Mouse (Mus musculus) urinary bladder, postnatal 25 days (tissue): Measurements from ENCODE around the gene Elane.

Source experiments
- DNase-seq: peaks from one replicate; pipeline ENCODE4 v3.0.0; 2022; ENCODE audit warnings: low spot score

The Elane gene

DNA sequence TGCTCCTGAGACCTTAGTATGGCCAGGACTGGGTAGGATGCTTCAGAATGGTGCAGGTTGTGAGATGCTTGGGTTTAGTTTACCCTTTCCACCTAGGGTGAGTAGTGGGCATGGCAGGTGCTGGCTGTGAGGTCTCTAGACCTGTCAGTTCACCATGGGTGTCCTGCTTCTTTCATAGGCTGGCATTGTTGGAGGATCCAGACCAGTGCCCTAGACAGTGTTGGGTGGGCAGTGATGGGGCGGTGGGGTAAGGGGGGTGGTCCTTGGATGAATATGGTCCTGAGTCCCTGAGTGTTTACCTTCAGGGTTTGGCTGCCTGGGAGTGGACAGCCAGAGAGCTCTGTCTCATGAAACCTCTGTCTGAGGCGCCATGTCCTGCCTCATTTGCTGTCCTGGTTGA is 28.2 kb upstream of the Elane start:
- DNase-seq = no peak

DNA sequence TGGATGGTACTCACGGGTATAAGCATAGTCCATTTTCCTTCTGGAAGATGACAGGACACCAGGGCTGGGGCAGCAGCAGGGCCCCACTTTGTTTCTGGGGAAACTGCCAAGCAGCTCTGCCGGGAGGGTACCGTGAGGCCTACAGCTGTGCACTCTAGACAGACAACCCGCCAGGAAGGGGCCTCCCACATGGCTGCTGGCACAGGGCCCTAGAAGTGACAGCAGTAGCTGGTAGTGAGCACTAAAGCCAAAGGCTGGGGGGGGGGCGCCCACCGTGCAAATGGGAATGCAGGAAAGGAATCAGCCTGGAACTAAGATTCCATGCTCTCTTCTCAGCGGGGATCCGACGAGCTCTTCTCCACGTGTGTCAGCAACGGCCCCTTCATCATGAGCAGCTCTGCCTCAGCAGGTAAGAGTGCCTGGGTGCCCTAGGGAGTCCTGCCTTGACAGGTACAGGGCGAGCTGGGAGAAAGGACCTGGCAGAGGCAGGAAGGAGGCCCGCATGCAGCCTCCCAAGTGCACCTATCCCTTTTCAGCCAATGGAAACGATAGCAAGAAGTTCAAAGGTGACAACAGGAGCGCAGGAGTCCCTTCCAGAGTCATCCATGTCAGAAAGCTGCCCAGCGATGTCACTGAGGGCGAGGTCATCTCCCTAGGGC is 27.5 kb upstream of the Elane start:
- DNase-seq = no peak

- DNase-seq = no peak
These were observed 26.9 kb upstream of the Elane start for GRCm38 (mm10) chr10:79859116-79859515.

DNA sequence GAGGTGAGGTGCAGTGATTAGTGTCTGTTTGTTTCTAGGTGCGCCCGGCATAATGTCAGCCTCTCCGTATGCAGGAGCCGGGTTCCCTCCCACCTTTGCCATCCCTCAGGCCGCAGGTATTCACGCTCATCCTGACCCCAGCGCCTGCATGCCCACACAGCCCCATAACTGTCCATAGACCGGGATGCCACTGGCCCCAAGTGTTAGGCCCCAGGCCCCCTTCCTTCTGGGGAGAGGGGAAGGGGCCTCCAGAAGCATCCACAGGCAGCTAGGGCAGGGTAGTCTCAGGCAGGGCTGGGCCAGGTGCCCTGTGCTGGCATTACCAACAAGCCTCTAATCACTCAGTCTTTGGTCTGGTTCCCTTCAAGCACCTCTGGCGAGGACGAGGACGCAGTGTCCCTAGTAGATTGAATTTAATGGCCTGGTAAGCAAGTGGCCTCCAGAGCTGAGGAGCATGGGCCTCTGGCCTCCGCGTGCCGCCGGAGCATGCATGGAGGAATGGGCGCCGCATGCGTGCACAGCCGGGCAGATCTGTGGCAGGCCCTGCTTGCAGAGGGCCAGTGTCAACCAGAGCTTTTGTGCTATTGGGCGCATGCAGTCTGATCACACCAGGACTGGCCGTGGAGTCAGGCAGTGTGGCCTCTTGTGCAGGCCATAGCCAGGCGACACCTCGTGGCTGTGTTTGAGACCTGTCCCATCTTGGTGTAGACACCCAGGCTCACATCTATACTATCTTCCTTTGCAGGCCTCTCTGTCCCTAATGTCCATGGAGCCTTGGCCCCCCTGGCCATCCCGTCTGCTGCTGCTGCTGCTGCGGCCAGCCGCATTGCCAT is 25.8 kb upstream of the Elane start:
- no peak for DNase-seq

- no peak for DNase-seq
These were observed 24.6 kb upstream of the Elane start for GRCm38 (mm10) chr10:79861230-79862048.

- DNase-seq = no peak
These were observed 23.8 kb upstream of the Elane start for GRCm38 (mm10) chr10:79862049-79862788.

GRCm38 (mm10) chr10:79862925-79863324 is 23.1 kb upstream of the Elane start:
- DNase-seq = no peak

DNA sequence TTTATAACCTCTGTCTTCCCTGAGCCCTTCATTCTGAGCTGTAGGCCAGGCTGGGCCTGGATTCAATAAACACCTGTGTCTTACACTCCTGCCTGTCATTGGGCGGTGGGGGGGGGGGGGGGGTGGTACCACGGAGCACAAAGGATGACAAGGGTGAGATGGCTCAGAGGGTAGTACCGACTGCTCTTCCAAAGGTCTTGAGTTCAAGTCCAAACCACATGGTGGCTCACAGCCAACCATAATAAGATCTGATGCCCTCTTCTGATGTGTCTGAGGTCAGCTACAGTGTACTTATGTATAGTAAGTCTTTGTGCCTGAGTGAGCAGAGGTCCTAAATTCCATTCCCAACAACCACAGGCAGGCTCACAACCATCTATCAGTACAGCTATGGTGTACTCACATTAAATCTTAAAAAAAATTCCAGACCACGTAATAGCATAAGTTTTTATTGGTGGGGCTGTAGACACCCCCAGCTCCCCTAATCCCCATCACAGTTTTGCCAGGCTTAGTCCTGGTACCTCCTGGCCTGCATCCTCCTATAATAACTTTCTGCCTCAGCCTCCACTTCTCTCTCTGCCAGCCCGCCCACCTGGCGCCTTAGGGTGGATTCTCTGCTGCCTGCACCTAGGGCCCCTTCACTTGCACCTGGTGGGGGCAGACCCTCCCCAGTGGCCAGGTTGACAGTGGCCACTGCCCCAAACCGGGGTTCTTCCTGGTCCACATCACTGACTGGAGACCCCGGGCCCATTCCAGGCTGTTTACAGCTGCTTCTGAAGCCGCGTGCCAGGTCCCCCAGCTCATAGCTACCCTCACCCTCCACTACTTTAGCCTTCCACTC is 21.5 kb upstream of the Elane start:
- DNase-seq = no peak

DNA sequence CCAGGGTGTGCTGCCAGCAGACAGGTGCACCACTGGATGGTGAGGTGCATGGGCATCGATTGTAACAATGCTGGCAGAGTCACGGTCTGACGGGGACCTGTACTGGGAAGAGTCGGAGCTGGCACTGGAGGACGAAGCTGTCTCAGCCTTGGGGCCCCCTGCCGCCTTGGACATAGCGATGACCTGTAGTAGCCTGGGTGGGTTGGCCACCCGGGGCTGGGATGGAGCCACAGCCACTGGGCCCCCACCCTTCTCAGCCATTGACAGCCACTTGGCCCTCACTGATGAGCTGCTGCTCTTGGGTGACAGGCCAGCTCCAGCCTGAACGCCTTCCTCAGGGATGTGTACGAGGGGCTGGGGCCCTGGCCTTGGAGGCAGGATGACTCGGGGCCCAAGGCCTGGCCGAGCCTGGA is 20.9 kb upstream of the Elane start:
- DNase-seq = no peak

DNA sequence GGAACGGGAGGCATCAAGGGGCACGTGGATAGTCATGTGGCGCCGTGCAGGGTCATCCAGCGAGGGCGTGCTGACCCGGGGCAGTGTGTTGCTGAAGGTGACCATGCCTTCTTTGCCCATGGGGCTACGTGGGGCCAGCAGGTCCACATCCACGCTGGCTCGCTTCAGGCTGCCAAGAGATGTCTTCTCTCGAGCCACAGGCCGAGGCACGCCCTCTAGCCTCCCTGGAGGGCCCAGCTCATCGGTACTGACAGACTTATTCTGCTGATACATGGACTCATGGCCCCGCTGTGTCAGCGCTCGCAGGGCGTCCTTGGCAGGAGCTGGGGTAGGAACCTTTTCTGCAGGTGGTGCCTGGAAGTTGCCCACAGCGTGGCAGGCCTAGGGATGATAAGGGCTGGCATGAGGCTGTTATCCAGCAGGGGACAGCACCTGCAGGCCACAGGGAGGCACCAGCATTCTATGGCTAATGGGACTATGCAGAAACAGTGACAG is 20.2 kb upstream of the Elane start:
- DNase-seq = no peak

- DNase-seq = no peak
These were observed 19.4 kb upstream of the Elane start for GRCm38 (mm10) chr10:79866601-79867000.

GRCm38 (mm10) chr10:79871845-79872244 is 14.2 kb upstream of the Elane start:
- DNase-seq = no peak

- DNase-seq = no peak
These were observed 13.2 kb upstream of the Elane start for GRCm38 (mm10) chr10:79872862-79873261.

GRCm38 (mm10) chr10:79873313-79873712 is 12.7 kb upstream of the Elane start:
- no peak for DNase-seq

DNA sequence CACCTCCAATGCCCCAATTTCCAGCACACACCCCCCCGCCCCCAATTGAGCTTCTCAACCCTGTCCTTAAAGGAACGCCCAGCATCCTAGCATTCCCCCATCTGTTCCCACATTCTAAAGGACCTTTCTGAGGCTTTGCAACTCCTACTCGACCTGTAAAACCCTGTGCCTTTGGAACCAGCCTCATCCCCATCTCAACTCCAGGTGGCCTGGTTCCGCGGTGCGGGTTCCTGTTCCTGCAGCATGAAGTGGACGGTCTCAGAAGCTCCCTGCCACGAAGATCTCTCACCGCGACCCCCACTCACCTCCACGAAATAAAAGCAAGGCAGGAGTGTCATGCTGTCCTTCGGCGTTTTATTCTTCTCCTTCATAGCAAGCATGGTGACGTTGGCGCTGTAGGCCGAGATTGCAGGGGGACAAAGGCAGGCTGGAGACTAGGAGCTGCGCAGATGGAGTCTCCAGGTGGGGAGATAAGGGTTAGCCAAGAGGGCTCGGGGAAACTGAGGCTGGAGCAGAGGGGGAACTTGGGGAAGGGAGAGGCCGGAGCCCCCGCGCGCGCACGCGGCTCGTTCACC is 12.2 kb upstream of the Elane start:
- no peak for DNase-seq

DNA sequence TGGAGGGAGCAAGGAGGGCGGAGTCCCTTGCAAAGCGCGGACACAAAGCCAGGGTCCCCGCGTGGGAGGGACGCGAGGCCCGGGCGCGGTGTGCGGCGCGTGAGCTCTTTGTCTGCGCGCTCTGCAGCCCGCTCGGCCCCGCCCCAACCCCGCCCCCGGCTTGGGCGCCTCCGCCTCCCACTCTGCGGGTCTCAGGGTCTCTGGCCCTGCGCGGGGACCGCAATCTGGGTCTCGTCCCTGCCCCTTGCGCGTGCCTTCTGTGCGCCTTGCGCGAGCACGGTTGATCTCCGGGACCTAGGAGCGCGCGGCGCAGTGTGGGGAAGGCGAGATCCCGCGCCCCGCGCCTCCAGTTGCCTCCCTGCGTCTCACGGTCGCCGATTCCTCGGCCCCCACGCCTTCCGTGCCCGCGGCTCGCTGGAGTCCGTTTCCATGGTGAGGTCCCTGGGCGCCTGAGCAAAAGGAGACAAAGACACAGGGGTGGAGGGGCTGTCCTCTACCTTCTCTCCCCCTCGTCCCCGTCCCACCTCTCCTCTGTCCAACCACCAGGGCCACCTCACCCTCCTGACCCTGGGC is 11.7 kb upstream of the Elane start, which contains the start of the genes Prtn3 and Plppr3:
Prtn3 (plus strand) TSS at position 187 of the 573 bp plus-strand sequence.
Plppr3 (minus strand) TSS at position 345 of the 573 bp plus-strand sequence.
- DNase-seq = no peak

GRCm38 (mm10) chr10:79877174-79877573 is 8.9 kb upstream of the Elane start:
- no peak for DNase-seq

DNA sequence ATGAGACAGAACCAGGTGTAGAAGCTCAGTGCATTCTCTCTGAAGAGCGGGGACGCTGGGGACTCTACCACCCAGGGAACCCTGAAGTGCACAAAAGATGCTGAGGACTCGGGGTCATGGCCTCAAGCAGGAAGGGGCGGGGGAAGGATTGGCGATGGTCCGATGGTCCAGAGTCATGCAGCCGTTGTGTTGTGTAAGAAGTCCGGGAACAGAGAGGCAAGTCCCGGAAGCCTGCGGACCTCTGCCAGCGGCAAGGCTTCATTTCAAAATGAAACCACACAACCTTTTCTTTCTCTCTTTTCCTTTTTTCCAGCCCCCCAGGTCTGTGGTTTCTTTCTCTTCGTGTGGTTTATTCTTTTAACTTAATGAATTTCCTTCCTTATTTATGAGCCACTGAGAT is 8.3 kb upstream of the Elane start:
- no peak for DNase-seq

DNA sequence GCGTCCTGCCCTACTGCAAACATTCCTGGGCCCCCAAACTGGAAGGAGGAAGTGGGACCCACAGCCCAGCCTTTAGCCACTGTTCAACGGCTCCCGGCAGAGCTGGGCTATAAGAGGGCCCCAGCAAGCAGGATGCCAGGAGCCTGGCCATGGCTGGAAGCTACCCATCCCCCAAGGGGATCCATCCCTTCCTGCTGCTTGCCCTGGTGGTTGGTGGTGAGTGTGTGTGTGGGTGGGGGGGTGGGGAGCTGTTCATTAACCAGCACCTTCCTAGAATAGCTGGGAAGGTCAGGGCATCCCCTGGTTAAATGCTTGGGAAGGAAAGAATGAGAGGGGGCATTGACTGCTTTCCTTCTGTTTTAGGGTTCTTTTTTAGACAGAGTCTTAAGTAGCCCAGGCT is 6.5 kb upstream of the Elane start:
- DNase-seq = no peak

- no peak for DNase-seq
These were observed 5.3 kb upstream of the Elane start for GRCm38 (mm10) chr10:79880721-79881120.
